Mouse (Mus musculus) olfactory bulb, adult 2 months (tissue): ENCODE measurements around the gene Optn.

Experiments used
- CTCF ChIP-seq: fragments of 200-500 bp; IDR thresholded peaks from 2 replicates; pipeline ENCODE4 v1.5.1; 2012; ENCODE audit warnings: low read depth, mild to moderate bottlenecking, low read length, moderate library complexity; ENCODE audit not compliant: insufficient read depth
- POLR2A ChIP-seq: fragments of 200-500 bp; IDR thresholded peaks from 2 replicates; pipeline ENCODE4 v1.6.1; 2012; ENCODE audit warnings: mild to moderate bottlenecking, low read depth, low read length, moderate library complexity; ENCODE audit not compliant: insufficient read depth

DNA sequence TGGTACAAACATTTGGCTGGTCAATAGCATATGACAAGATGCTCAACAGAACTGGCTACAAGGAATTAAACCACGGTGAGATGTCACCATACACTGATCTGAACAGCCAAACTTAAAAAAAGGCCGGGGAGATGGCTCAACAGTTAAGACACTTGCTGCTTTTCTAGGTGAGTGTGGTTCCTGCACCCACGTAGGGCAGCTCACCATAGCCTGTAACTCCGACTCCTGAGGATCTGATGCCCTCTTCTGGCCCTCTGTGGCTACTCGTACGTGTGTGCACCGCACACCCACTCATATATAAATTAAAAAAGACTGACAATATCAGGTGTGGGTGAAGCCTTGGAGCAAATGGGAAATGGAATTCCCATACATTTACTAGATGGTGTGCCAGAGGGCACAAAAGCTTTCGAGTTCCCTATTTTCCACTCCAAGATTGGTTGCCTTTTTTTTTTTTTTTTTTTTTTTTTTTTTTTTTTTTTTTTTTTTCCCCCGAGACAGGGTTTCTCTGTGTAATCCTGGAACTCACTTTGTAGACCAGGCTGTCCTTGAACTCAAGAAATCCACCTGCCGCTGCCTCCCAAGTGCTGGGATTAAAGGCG is 74.9 kb downstream of the Optn start:
- TF ChIP-seq CTCF (no peak), POLR2A (no peak)
